Mouse (Mus musculus): ENCODE measurements around the gene Ptprg.

- TF ChIP-seq CTCF (IDR thresholded peaks at IDR 0.05; ENCODE audit: low read depth) = no peak
- TF ChIP-seq EP300 (IDR thresholded peaks at IDR 0.05; ENCODE audit: low read depth) = no peak
These were observed 551.8 kb downstream of the Ptprg start for GRCm38 (mm10) chr14:12105156-12105430.
